Mouse (Mus musculus) B cell, adult (primary cell): ENCODE data around the gene Thtpa. TPM values are rescaled to one million over a fixed set of nuclear protein-coding genes. Genes with fewer than 3 reads are reported as not detected.

Experiments used
- total RNA-seq: library from RNA; stranded (reverse); gene quantifications from 4 replicates; pipeline ENCODE4 v1.2.4, GENCODE M21; 2023; ENCODE audit not compliant: inconsistent age

The Thtpa gene
- total RNA-seq: 5.5 to 7.5 TPM (median 6.3 TPM) in 4 replicates

GRCm38 (mm10) chr14:55094704-55095231, at the start of gene Thtpa:
Thtpa (plus strand) TSS chr14:55094784.

GRCm38 (mm10) chr14:55092011-55092577, 2.5 kb upstream of the Thtpa start, which contains the start of gene Zfhx2:
Zfhx2 (minus strand) TSS chr14:55092324.

DNA sequence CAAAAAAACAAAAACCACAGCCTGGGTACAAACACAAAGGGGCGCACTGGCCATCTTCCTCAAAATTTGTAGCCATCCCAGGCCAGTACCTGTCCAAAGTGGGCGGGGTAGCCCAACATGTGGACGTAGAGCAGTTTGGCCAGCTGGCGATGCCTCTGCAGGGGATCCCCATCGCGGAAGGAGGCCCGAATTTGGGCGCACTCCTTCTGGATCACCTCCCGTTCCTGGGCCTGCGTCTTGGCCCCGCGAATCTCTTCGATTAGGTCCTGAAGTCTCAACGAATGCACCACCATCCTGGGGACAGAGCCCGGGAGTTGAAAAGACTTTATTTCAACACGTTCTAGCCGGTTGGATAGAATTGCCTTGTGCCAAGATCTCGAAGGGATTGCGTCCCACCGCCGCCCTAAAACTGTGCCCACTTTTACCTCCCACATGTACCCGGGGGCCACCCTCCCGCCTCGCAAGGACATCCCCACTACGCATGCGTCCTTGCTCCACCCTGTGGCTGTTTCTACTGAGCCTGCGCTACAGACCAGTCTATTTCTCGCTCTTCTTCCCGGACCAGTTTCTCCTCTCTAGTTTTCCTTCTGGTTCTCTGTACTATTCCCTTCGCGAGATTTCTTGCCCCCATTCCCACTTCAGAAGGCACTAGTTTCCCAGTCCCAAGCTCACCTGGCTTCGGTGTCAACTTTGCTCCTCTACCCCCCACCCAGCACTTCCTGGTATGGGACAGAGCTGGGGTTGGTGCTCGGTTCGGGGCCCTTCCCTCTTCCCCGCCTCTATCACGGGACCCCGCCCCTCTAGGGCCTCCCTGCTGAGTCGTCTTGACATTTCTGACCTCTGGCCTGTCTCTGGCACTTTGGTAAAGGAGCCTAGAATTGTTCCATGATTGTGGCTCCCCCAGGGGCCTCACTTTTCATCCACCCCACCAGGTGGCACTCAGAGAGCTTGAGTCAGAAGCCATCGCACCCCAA, 11.5 kb downstream of the Thtpa start, which contains the start of gene Ap1g2:
Gene Ap1g2, minus strand, starts transcription at position 758 of the 974 bp plus-strand sequence.

DNA sequence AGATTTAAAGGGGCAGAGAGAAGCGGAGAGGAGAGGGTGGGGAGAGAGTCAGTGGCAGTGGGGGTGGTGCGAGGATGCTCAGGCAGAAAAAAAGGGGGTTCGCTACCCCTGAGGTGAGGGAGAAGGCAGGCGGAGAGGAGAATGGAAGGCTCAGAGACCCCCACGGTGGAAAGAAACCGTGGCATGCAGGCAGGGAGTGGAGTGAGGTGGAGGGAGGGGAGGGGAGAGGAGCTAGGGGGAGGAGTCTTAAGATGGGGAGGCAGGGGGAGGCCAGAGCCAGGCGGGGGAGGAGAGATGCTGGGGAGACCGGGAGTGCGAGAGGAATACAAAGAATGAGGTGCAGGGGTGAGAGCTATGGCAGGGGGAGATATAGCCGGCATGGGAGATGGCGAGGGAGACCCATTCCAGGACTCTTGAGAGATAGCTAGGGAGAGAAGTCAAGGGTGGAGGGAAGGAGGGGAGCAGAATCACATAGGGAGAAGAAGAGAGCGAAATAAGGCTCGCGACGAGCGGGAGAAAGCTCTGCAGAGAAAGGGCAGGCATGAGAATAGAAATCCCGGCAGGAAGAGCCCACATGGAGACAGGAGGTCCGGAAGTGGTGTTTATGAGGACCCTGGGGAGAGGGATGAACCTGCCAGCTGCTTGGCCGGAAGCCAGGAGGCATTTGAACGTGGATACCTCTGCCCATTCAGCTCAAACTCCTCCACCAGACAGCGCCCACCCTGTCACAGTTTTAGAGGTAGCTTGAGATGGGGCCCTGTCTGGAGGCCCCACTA, 22.0 kb downstream of the Thtpa start, which contains the start of gene Jph4:
Gene Jph4, minus strand, starts transcription at position 511 of the 776 bp plus-strand sequence.

Other genes with a start within 250 kb of the Thtpa start
- 4.9 to 10.9 TPM (median 7.9 TPM) in 4 replicates for gene Homez, start 223.8 kb upstream of the Thtpa start, total RNA-seq
- 2.1 to 3.8 TPM (median 2.4 TPM) in 4 replicates for gene Ppp1r3e, start 217.2 kb upstream of the Thtpa start, total RNA-seq
- 7.1 to 13.1 TPM (median 10.6 TPM) in 4 replicates for gene Bcl2l2, start 211.4 kb upstream of the Thtpa start, total RNA-seq
- 1.8 to 3.4 TPM (median 3.3 TPM) in 3 of 4 replicates, not detected in the other for gene Gm20521, start 211.3 kb upstream of the Thtpa start, total RNA-seq
- 262 to 290 TPM (median 280 TPM) in 4 replicates for gene Pabpn1, start 202.3 kb upstream of the Thtpa start, total RNA-seq
- 2.4 to 3.5 TPM (median 2.8 TPM) in 4 replicates for gene Slc22a17, start 181.7 kb upstream of the Thtpa start, total RNA-seq
- gene Efs, start 168.7 kb upstream of the Thtpa start, total RNA-seq: not detected in 4 replicates
- not detected in 4 replicates for gene Il25, start 162.1 kb upstream of the Thtpa start, total RNA-seq
- gene Cmtm5, start 158.5 kb upstream of the Thtpa start, total RNA-seq: not detected in 4 replicates
- not detected in 4 replicates for gene Myh6, start 127.9 kb upstream of the Thtpa start, total RNA-seq
- not detected in 4 replicates for gene Gm17428, start 117.9 kb upstream of the Thtpa start, total RNA-seq
- gene Myh7, start 100.2 kb upstream of the Thtpa start, total RNA-seq: not detected in 4 replicates
- gene Ngdn, start 79.3 kb upstream of the Thtpa start, total RNA-seq: 69.4 to 83.2 TPM (median 75.4 TPM) in 4 replicates
- gene Zfhx2, start 2.5 kb upstream of the Thtpa start, total RNA-seq: 14.3 to 17.6 TPM (median 16.0 TPM) in 4 replicates
- gene Ap1g2, start 11.8 kb downstream of the Thtpa start, total RNA-seq: 120 to 145 TPM (median 128 TPM) in 4 replicates
- not detected in 4 replicates for gene Jph4, start 22.2 kb downstream of the Thtpa start, total RNA-seq
- gene Dhrs2, start 127.2 kb downstream of the Thtpa start, total RNA-seq: not detected in 4 replicates